Mouse (Mus musculus) MEL (cell line): ENCODE results near the gene As3mt. TPM values are rescaled to one million over a fixed set of nuclear protein-coding genes. Genes with fewer than 3 reads are reported as not detected.
A peak's percentile ranks its signal among the peaks of the same experiment; 100 is the strongest.

Source experiments
- DNase-seq: peaks from one replicate; pipeline ENCODE4 v3.0.0; 2011; ENCODE audit warnings: low read depth, low spot score
- H3K27ac ChIP-seq: 2 replicates; pipeline ENCODE4 v1.5.1; 2012; ENCODE audit warnings: low read depth, mild to moderate bottlenecking, control low read depth, low read length, moderate library complexity; ENCODE audit not compliant: control insufficient read depth
- H3K27me3 ChIP-seq, 2 experiments: fragments of 150-350 bp in 1 of 2; sonication (generic) in 1 of 2; 2 replicates each; pipeline ENCODE4 v1.6.1; 2012; ENCODE audit warnings: low read length in 2 of 2, mild to moderate bottlenecking in 2 of 2, improper control_type of control experiment in 1 of 2, moderate library complexity in 1 of 2; ENCODE audit not compliant: insufficient read depth in 2 of 2, control insufficient read depth in 1 of 2
- H3K36me3 ChIP-seq, 2 experiments: 2 replicates each; pipeline ENCODE4 v1.6.1; 2012 to 2014; ENCODE audit warnings: low read length in 2 of 2, improper control_type of control experiment in 1 of 2, inconsistent platforms in 1 of 2, mild to moderate bottlenecking in 1 of 2; ENCODE audit not compliant: insufficient read depth in 2 of 2, control insufficient read depth in 1 of 2
- H3K4me1 ChIP-seq, 2 experiments: fragments of 150-350 bp in 1 of 2; sonication (generic) in 1 of 2; 2 replicates each; pipeline ENCODE4 v1.6.1; 2012; ENCODE audit warnings: low read length in 2 of 2, improper control_type of control experiment in 1 of 2, mild to moderate bottlenecking in 1 of 2; ENCODE audit not compliant: insufficient read depth in 2 of 2, control insufficient read depth in 1 of 2
- H3K4me3 ChIP-seq, 2 experiments: fragments of 150-350 bp in 1 of 2; sonication (generic) in 1 of 2; 2 replicates each; pipeline ENCODE4 v1.5.1; 2012; ENCODE audit warnings: low read depth in 2 of 2, low read length in 2 of 2, mild to moderate bottlenecking in 2 of 2, moderate library complexity in 2 of 2, control low read depth in 1 of 2, improper control_type of control experiment in 1 of 2; ENCODE audit not compliant: control insufficient read depth in 1 of 2, insufficient read depth in 1 of 2
- H3K79me2 ChIP-seq: 2 replicates; pipeline ENCODE4 v1.6.1; 2012; ENCODE audit warnings: mild to moderate bottlenecking, low read length, moderate library complexity; ENCODE audit not compliant: control insufficient read depth, poor library complexity, insufficient read depth
- H3K9ac ChIP-seq: 2 replicates; pipeline ENCODE4 v1.6.1; 2012; ENCODE audit warnings: low read depth, mild to moderate bottlenecking, control low read depth, low read length, moderate library complexity; ENCODE audit not compliant: control insufficient read depth, poor library complexity, severe bottlenecking
- H3K9me3 ChIP-seq: fragments of 150-350 bp; sonication (generic); replicated peaks from 2 replicates; pipeline ENCODE4 v1.6.1; 2012; ENCODE audit warnings: mild to moderate bottlenecking, low read length, improper control_type of control experiment, moderate library complexity; ENCODE audit not compliant: insufficient read depth
- CHD1 ChIP-seq: IDR thresholded peaks from 2 replicates; pipeline ENCODE4 v1.6.1; 2012; ENCODE audit warnings: low read depth, mild to moderate bottlenecking, inconsistent platforms, low read length, improper control_type of control experiment
- CHD2 ChIP-seq: IDR thresholded peaks from 2 replicates; pipeline ENCODE4 v1.6.1; 2011; ENCODE audit warnings: low read length, improper control_type of control experiment
- E2F4 ChIP-seq: IDR thresholded peaks from 2 replicates; pipeline ENCODE4 v1.6.1; 2011; ENCODE audit warnings: low read depth, low read length, improper control_type of control experiment, borderline replicate concordance
- ELF1 ChIP-seq: IDR thresholded peaks from 2 replicates; pipeline ENCODE4 v1.6.1; 2014; ENCODE audit warnings: low read depth, mild to moderate bottlenecking, inconsistent platforms, low read length, improper control_type of control experiment, moderate library complexity
- EP300 ChIP-seq, 2 experiments: IDR thresholded peaks; 2 replicates each; pipeline ENCODE4 v1.6.1; 2011; ENCODE audit warnings: improper control_type of control experiment in 2 of 2, low read length in 2 of 2, low read depth in 1 of 2, mild to moderate bottlenecking in 1 of 2
- ETS1 ChIP-seq: IDR thresholded peaks from 2 replicates; pipeline ENCODE4 v1.6.1; 2012; ENCODE audit warnings: low read depth, mild to moderate bottlenecking, inconsistent platforms, low read length, improper control_type of control experiment, moderate library complexity
- GABPA ChIP-seq: IDR thresholded peaks from 2 replicates; pipeline ENCODE4 v1.6.1; 2012; ENCODE audit warnings: low read depth, mild to moderate bottlenecking, inconsistent platforms, low read length, improper control_type of control experiment, moderate library complexity
- GATA1 ChIP-seq: IDR thresholded peaks from 2 replicates; pipeline ENCODE4 v1.6.1; 2011; ENCODE audit warnings: low read depth, low read length, improper control_type of control experiment
- HCFC1 ChIP-seq: IDR thresholded peaks from 2 replicates; pipeline ENCODE4 v1.6.1; 2012; ENCODE audit warnings: low read depth, mild to moderate bottlenecking, inconsistent platforms, low read length, improper control_type of control experiment, moderate library complexity
- MAX ChIP-seq: IDR thresholded peaks from 2 replicates; pipeline ENCODE4 v1.6.1; 2011; ENCODE audit warnings: low read length, improper control_type of control experiment
- MAZ ChIP-seq: IDR thresholded peaks from 2 replicates; pipeline ENCODE4 v1.6.1; 2012; ENCODE audit warnings: low read depth, mild to moderate bottlenecking, inconsistent platforms, low read length, improper control_type of control experiment
- MEF2A ChIP-seq: IDR thresholded peaks from 2 replicates; pipeline ENCODE4 v1.6.1; 2014; ENCODE audit warnings: low read depth, mild to moderate bottlenecking, inconsistent platforms, low read length, improper control_type of control experiment; ENCODE audit not compliant: poor library complexity, insufficient replicate concordance, severe bottlenecking; ENCODE audit errors: extremely low read depth
- MXI1 ChIP-seq: IDR thresholded peaks from 2 replicates; pipeline ENCODE4 v1.6.1; 2011; ENCODE audit warnings: mild to moderate bottlenecking, low read depth, low read length, improper control_type of control experiment
- NELFE ChIP-seq: IDR thresholded peaks from 2 replicates; pipeline ENCODE4 v1.6.1; 2011; ENCODE audit warnings: low read depth, low read length, improper control_type of control experiment
- POLR2A ChIP-seq, 2 experiments: IDR thresholded peaks; 2 replicates each; pipeline ENCODE4 v1.6.1; 2011 to 2012; ENCODE audit warnings: low read length in 2 of 2, mild to moderate bottlenecking in 2 of 2, control low read depth in 1 of 2, improper control_type of control experiment in 1 of 2, low read depth in 1 of 2, moderate library complexity in 1 of 2; ENCODE audit not compliant: control insufficient read depth in 1 of 2, insufficient read depth in 1 of 2, poor library complexity in 1 of 2
- POLR2AphosphoS2 ChIP-seq: IDR thresholded peaks from 2 replicates; pipeline ENCODE4 v1.6.1; 2011; ENCODE audit warnings: low read length, improper control_type of control experiment
- RAD21 ChIP-seq: IDR thresholded peaks from 2 replicates; pipeline ENCODE4 v1.6.1; 2011; ENCODE audit warnings: mild to moderate bottlenecking, low read depth, low read length, improper control_type of control experiment
- RCOR1 ChIP-seq: IDR thresholded peaks from 2 replicates; pipeline ENCODE4 v1.6.1; 2012; ENCODE audit warnings: low read depth, mild to moderate bottlenecking, inconsistent platforms, low read length, improper control_type of control experiment
- SIN3A ChIP-seq: IDR thresholded peaks from 2 replicates; pipeline ENCODE4 v1.6.1; 2012; ENCODE audit warnings: low read length, improper control_type of control experiment, inconsistent platforms
- SMC3 ChIP-seq: IDR thresholded peaks from 2 replicates; pipeline ENCODE4 v1.6.1; 2011; ENCODE audit warnings: low read depth, low read length, improper control_type of control experiment
- TAL1 ChIP-seq: IDR thresholded peaks from 2 replicates; pipeline ENCODE4 v1.6.1; 2012; ENCODE audit warnings: mild to moderate bottlenecking, inconsistent platforms, low read length, moderate library complexity, mixed read lengths
- TBP ChIP-seq: IDR thresholded peaks from 2 replicates; pipeline ENCODE4 v1.8.0; 2011; ENCODE audit warnings: low read depth, low read length, improper control_type of control experiment
- TCF12 ChIP-seq: IDR thresholded peaks from 2 replicates; pipeline ENCODE4 v1.6.1; 2014; ENCODE audit warnings: low read depth, mild to moderate bottlenecking, inconsistent platforms, low read length, improper control_type of control experiment, moderate library complexity
- ZKSCAN1 ChIP-seq: IDR thresholded peaks from 2 replicates; pipeline ENCODE4 v1.6.1; 2012; ENCODE audit warnings: low read depth, mild to moderate bottlenecking, inconsistent platforms, low read length, improper control_type of control experiment, moderate library complexity
- ZNF384 ChIP-seq: IDR thresholded peaks from 2 replicates; pipeline ENCODE4 v1.6.1; 2012; ENCODE audit warnings: low read depth, mild to moderate bottlenecking, inconsistent platforms, low read length, improper control_type of control experiment
- polyA plus RNA-seq, 2 experiments: library from polyadenylated mRNA; stranded (reverse) in 1 of 2; unstranded in 1 of 2; fragments of >175 nt in 1 of 2; fragments of >200 nt in 1 of 2; gene quantifications; 2 replicates each; pipeline versions ENCODE4 v1.2.1 to v1.2.4; 2012; ENCODE audit warnings: low replicate concordance in 2 of 2, low read depth in 1 of 2; ENCODE audit not compliant: insufficient read length in 2 of 2, insufficient read depth in 1 of 2, missing spikeins in 1 of 2
- total RNA-seq: library from RNA; depleted of rRNA; stranded (reverse); fragments of 300-350 nt; gene quantifications from 2 replicates; pipeline ENCODE4 v1.2.3, GENCODE M21; 2012

Gene As3mt
- total and polyA plus RNA-seq, 3 experiments, result 17.0 to 52.2 TPM; not detected in 1

GRCm38 (mm10) chr19:46763932-46764762 is 56.9 kb downstream of the As3mt start (continued):
- TF ChIP-seq MEF2A (no peak), ZKSCAN1 (no peak), HCFC1 (no peak)

DNA sequence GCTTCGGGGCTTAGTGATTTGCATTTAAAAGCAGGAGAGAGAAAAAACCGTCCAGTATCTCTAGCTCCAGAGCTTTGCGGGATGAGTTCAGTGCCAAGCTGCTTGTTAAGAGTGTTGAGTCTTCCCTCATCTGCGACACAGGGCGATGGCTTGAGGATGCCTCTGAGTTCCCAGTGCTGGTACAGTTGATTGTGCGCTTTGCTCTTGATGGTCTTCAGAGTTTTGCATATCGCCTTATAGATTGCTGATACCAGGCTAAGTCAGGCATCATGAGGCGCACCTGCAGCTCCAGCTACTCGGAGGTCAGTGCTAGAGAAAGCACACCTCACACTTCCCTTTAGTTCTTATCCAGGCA is 57.5 kb downstream of the As3mt start:
- H3K4me3 ChIP-seq, result peak overlapping the region in 1 of 2 experiments; percentile 33; a peak in 2 of 4 replicates
- H3K4me1 ChIP-seq, result peaks cover 24 to 28% of the 10 kb centered on the region in 2 experiments
- no peak overlapping the region for H3K9ac ChIP-seq
- H3K27ac ChIP-seq, result no peak overlapping the region
- peak; percentile 54 for DNase-seq
- H3K79me2 ChIP-seq, result peaks cover 2% of the 10 kb centered on the region
- H3K9me3 ChIP-seq, result no peaks in the 10 kb centered on the region
- H3K27me3 ChIP-seq, result peaks cover 2 to 12% of the 10 kb centered on the region in 2 experiments; a peak in 3 of 4 replicates
- TF ChIP-seq TAL1 (peak; percentile 7; the same call in 1 of the 2 replicates), ZNF384 (0 out of 2 replicates have a peak, but pooled peaks have one; percentile 5), SIN3A (peak; percentile 50; the same call in 1 of the 2 replicates), NELFE (no peak), E2F4 (no peak), POLR2AphosphoS2 (no peak), SMC3 (0 out of 2 replicates have a peak, but pooled peaks have one; percentile 9), TCF12 (no peak), GABPA (no peak), MEF2A (no peak)
- peaks cover 0 to 38% of the 10 kb centered on the region in 2 experiments; a peak in 2 of 4 replicates for H3K36me3 ChIP-seq

DNA sequence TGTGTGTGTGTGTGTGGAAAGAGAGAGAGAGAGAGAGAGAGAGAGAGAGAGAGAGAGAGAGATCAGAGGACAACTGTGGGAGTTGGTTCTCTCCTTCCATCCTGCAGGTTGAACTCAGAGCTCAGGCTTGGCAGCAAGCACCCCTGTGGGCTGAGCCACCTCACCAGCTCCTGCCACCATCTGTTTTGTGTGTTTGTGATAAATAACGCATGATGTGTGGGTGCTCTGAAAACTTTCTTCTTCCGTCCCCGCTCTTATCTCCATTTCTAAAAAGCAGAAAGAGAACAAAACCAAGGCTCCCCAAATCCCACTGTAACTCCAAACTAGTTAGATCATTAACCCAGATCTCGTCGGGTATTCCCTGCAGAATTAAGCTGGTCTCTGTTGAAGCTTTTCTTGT is 58.9 kb downstream of the As3mt start:
- H3K36me3 ChIP-seq, result peaks cover 0 to 38% of the 10 kb centered on the region in 2 experiments; a peak in 2 of 4 replicates
- DNase-seq, result peak; percentile 76
- H3K27ac ChIP-seq, result peak overlapping the region; percentile 36; the same call in 1 of the 2 replicates
- H3K4me1 ChIP-seq, result peaks cover 24 to 28% of the 10 kb centered on the region in 2 experiments
- H3K79me2 ChIP-seq, result peaks cover 2% of the 10 kb centered on the region
- H3K4me3 ChIP-seq, result peak overlapping the region; percentile 13 to 31; a peak in 3 of 4 replicates
- TF ChIP-seq CHD1 (no peak), MEF2A (no peak), HCFC1 (no peak), TBP (0 out of 2 replicates have a peak, but pooled peaks have one; percentile 5), SMC3 (peak; percentile 17; the same call in 1 of the 2 replicates), ZNF384 (no peak), POLR2A (IDR thresholded peaks at IDR 0.05; ENCODE audit: control insufficient read depth in 1 of 2, insufficient read depth in 1 of 2, low read depth in 1 of 2, low read length in 2 of 2, poor library complexity in 1 of 2) (no peak), EP300 (IDR thresholded peaks at IDR 0.05; ENCODE audit: low read depth in 1 of 2, low read length in 2 of 2) (peak; percentile 75 to 80), MXI1 (peak; percentile 63), CHD2 (no peak), ETS1 (peak; percentile 83), MAX (peak; percentile 58; the same call in 1 of the 2 replicates), TCF12 (peak; percentile 71), NELFE (no peak), MAZ (0 out of 2 replicates have a peak, but pooled peaks have one; percentile 38), RAD21 (no peak), ELF1 (no peak), GATA1 (peak; percentile 82), TAL1 (peak; percentile 68), RCOR1 (peak; percentile 81; the same call in 1 of the 2 replicates), SIN3A (peak; percentile 33; the same call in 1 of the 2 replicates)
- peak overlapping the region; percentile 20; the same call in 1 of the 2 replicates for H3K9ac ChIP-seq
- H3K27me3 ChIP-seq, result peaks cover 2 to 12% of the 10 kb centered on the region in 2 experiments; a peak in 3 of 4 replicates
- no peaks in the 10 kb centered on the region for H3K9me3 ChIP-seq
